Mouse (Mus musculus): ENCODE data around the gene Amz2. TPM values are rescaled to one million over a fixed set of nuclear protein-coding genes. Genes with fewer than 3 reads are reported as not detected.

The Amz2 gene
- polyA plus RNA-seq, 2 experiments: 12.6 to 13.1 TPM

- Histone ChIP-seq H3K27ac (no peak overlapping the region), H3K9ac (replicated peaks) (no peak overlapping the region), H3K27me3 (ENCODE audit: control insufficient read depth, insufficient read depth, low read length) (no peaks in the 10 kb centered on the region), H3K4me2 (ENCODE audit: low read depth) (no peak overlapping the region), H3K9me3 (ENCODE audit: control insufficient read depth, low read length) (no peaks in the 10 kb centered on the region), H3K4me1 (replicated peaks; ENCODE audit: control insufficient read depth in 2 of 2, insufficient read depth in 2 of 2, low read length in 1 of 2) (peaks cover 20 to 35% of the 10 kb centered on the region in 2 experiments), H3K4me3 (ENCODE audit: insufficient read depth in 1 of 2, low read depth in 2 of 2, low read length in 2 of 2) (no peak overlapping the region), H3K36me3 (replicated peaks; ENCODE audit: control insufficient read depth, insufficient read depth, low read depth) (no peaks in the 10 kb centered on the region)
- DNase-seq (ENCODE audit: low read depth in 3 of 3, low spot score in 3 of 3) (no peak), ATAC-seq (ENCODE audit: insufficient read depth) (no peak)
- 54% methylated on average over 5 of the region's 5 CpGs for WGBS (ENCODE audit: insufficient replicate concordance)
- TF ChIP-seq EP300 (IDR thresholded peaks at IDR 0.05; ENCODE audit: low read depth) (no peak), CTCF (IDR thresholded peaks at IDR 0.05; ENCODE audit: low read depth) (no peak)
Measured at GRCm38 (mm10) chr11:109380662-109381061, 45.1 kb upstream of the Amz2 start.

- TF ChIP-seq EP300 (IDR thresholded peaks at IDR 0.05; ENCODE audit: low read depth): no peak
- TF ChIP-seq CTCF (IDR thresholded peaks at IDR 0.05; ENCODE audit: low read depth): no peak
Measured at GRCm38 (mm10) chr11:109385296-109385695, 40.5 kb upstream of the Amz2 start.

GRCm38 (mm10) chr11:109389046-109389445 lies 36.7 kb upstream of the Amz2 start:
- Histone ChIP-seq H3K9ac (replicated peaks) (no peak overlapping the region), H3K36me3 (replicated peaks; ENCODE audit: control insufficient read depth, insufficient read depth, low read depth) (no peaks in the 10 kb centered on the region), H3K27ac (no peak overlapping the region), H3K27me3 (ENCODE audit: control insufficient read depth, insufficient read depth, low read length) (no peaks in the 10 kb centered on the region), H3K4me1 (replicated peaks; ENCODE audit: control insufficient read depth in 2 of 2, insufficient read depth in 2 of 2, low read length in 1 of 2) (peaks cover 2 to 5% of the 10 kb centered on the region in 2 experiments; a peak in 2 of 4 replicates), H3K4me3 (ENCODE audit: insufficient read depth in 1 of 2, low read depth in 2 of 2, low read length in 2 of 2) (no peak overlapping the region), H3K9me3 (ENCODE audit: control insufficient read depth, low read length) (no peaks in the 10 kb centered on the region), H3K4me2 (ENCODE audit: low read depth) (no peak overlapping the region)
- 85% methylated on average over 5 of the region's 5 CpGs for WGBS (ENCODE audit: insufficient replicate concordance)
- DNase-seq (ENCODE audit: low read depth in 3 of 3, low spot score in 3 of 3) (no peak), ATAC-seq (ENCODE audit: insufficient read depth) (no peak)
- TF ChIP-seq CTCF (IDR thresholded peaks at IDR 0.05; ENCODE audit: low read depth) (no peak), EP300 (IDR thresholded peaks at IDR 0.05; ENCODE audit: low read depth) (no peak)

More at GRCm38 (mm10) chr11:109385296-109385695, 40.5 kb upstream of the Amz2 start:
- ATAC-seq (ENCODE audit: insufficient read depth) (no peak), DNase-seq (ENCODE audit: low read depth in 3 of 3, low spot score in 3 of 3) (no peak)
- peaks cover 2 to 11% of the 10 kb centered on the region in 2 experiments; a peak in 3 of 4 replicates for H3K4me1 ChIP-seq (replicated peaks; ENCODE audit: control insufficient read depth in 2 of 2, insufficient read depth in 2 of 2, low read length in 1 of 2)
- H3K9me3 ChIP-seq (ENCODE audit: control insufficient read depth, low read length): no peaks in the 10 kb centered on the region
- no peaks in the 10 kb centered on the region for H3K27me3 ChIP-seq (ENCODE audit: control insufficient read depth, insufficient read depth, low read length)
- no peak overlapping the region for H3K9ac ChIP-seq (replicated peaks)
- H3K4me2 ChIP-seq (ENCODE audit: low read depth): no peak overlapping the region
- H3K27ac ChIP-seq: no peak overlapping the region
- H3K36me3 ChIP-seq (replicated peaks; ENCODE audit: control insufficient read depth, insufficient read depth, low read depth): no peaks in the 10 kb centered on the region
- 85% methylated on average over 8 of the region's 8 CpGs for WGBS (ENCODE audit: insufficient replicate concordance)
- no peak overlapping the region for H3K4me3 ChIP-seq (ENCODE audit: insufficient read depth in 1 of 2, low read depth in 2 of 2, low read length in 2 of 2)

- Histone ChIP-seq H3K9ac (replicated peaks) (no peak overlapping the region), H3K9me3 (ENCODE audit: control insufficient read depth, low read length) (no peaks in the 10 kb centered on the region), H3K4me1 (replicated peaks; ENCODE audit: control insufficient read depth in 2 of 2, insufficient read depth in 2 of 2, low read length in 1 of 2) (peaks cover 2 to 5% of the 10 kb centered on the region in 2 experiments; a peak in 2 of 4 replicates), H3K4me2 (ENCODE audit: low read depth) (no peak overlapping the region), H3K4me3 (ENCODE audit: insufficient read depth in 1 of 2, low read depth in 2 of 2, low read length in 2 of 2) (no peak overlapping the region), H3K36me3 (replicated peaks; ENCODE audit: control insufficient read depth, insufficient read depth, low read depth) (no peaks in the 10 kb centered on the region; the same call in 1 of the 2 replicates), H3K27me3 (ENCODE audit: control insufficient read depth, insufficient read depth, low read length) (no peaks in the 10 kb centered on the region), H3K27ac (no peak overlapping the region)
- WGBS (ENCODE audit: insufficient replicate concordance): 86% methylated on average over 7 of the region's 7 CpGs
- TF ChIP-seq CTCF (IDR thresholded peaks at IDR 0.05; ENCODE audit: low read depth) (no peak), EP300 (IDR thresholded peaks at IDR 0.05; ENCODE audit: low read depth) (no peak)
- no peak for ATAC-seq (ENCODE audit: insufficient read depth)
- DNase-seq (ENCODE audit: low read depth in 3 of 3, low spot score in 3 of 3): no peak
Measured at GRCm38 (mm10) chr11:109391200-109391599, 34.5 kb upstream of the Amz2 start.

GRCm38 (mm10) chr11:109391760-109392159 lies 34.0 kb upstream of the Amz2 start:
- Histone ChIP-seq H3K27ac (no peak overlapping the region), H3K4me2 (ENCODE audit: low read depth) (no peak overlapping the region), H3K9ac (replicated peaks) (no peak overlapping the region), H3K36me3 (replicated peaks; ENCODE audit: control insufficient read depth, insufficient read depth, low read depth) (peaks cover 5% of the 10 kb centered on the region), H3K9me3 (ENCODE audit: control insufficient read depth, low read length) (no peaks in the 10 kb centered on the region), H3K4me3 (ENCODE audit: insufficient read depth in 1 of 2, low read depth in 2 of 2, low read length in 2 of 2) (no peak overlapping the region), H3K27me3 (ENCODE audit: control insufficient read depth, insufficient read depth, low read length) (no peaks in the 10 kb centered on the region), H3K4me1 (replicated peaks; ENCODE audit: control insufficient read depth in 2 of 2, insufficient read depth in 2 of 2, low read length in 1 of 2) (peaks cover 2 to 5% of the 10 kb centered on the region in 2 experiments; a peak in 2 of 4 replicates)
- no peak for DNase-seq (ENCODE audit: low read depth in 3 of 3, low spot score in 3 of 3)
- WGBS (ENCODE audit: insufficient replicate concordance): 63% methylated on average over 7 of the region's 7 CpGs
- ATAC-seq (ENCODE audit: insufficient read depth): peak; percentile 36; the same call in 1 of the 2 replicates
- no peak for TF ChIP-seq EP300 (IDR thresholded peaks at IDR 0.05; ENCODE audit: low read depth)
- TF ChIP-seq CTCF (IDR thresholded peaks at IDR 0.05; ENCODE audit: low read depth): no peak

Data from liver, embryonic 14.5 days (tissue).